Mouse (Mus musculus): ENCODE results near the gene Tmem63c.

DNA sequence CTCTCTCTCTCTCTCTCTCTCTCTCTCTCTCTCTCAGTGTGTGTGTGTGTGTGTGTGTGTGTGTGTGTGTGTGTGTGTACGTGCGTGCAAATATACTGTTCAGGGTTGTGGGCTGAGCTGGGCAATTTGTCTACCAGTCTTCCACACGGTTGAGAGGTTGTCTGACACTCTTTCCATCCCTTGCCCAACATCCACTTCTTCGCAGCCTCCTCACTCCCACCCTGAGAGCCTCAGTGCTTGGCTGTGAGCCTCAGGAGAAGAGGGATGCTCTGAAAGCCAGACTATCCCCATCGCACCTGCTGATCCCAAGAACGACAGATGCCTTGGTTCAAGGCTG, 20.3 kb upstream of the Tmem63c start:
- TF ChIP-seq CTCF (IDR thresholded peaks at IDR 0.05; ENCODE audit: extremely low read depth, insufficient read depth, insufficient read length, insufficient replicate concordance) (no peak), POLR2A (IDR thresholded peaks at IDR 0.05; ENCODE audit: low read depth, low read length) (no peak)
